Mouse (Mus musculus) lung, adult 2 months (tissue): ENCODE results near the gene Epb41l1. TPM values are rescaled to one million over a fixed set of nuclear protein-coding genes. Genes with fewer than 3 reads are reported as not detected.

Experiments used
- DNase-seq: peaks from one replicate; pipeline ENCODE4 v3.0.0; 2022
- H3K4me1 ChIP-seq: fragments of 200-500 bp; 2 replicates; pipeline ENCODE4 v1.6.1; 2011; ENCODE audit warnings: low read length; ENCODE audit not compliant: control insufficient read depth, insufficient read depth
- H3K4me3 ChIP-seq: fragments of 200-500 bp; replicated peaks from 2 replicates; pipeline ENCODE3; 2011; ENCODE audit warnings: low read depth, mild to moderate bottlenecking, control low read depth, low read length; ENCODE audit errors: extremely low read depth
- CTCF ChIP-seq: fragments of 200-500 bp; IDR thresholded peaks from 2 replicates; pipeline ENCODE4 v1.5.1; 2011; ENCODE audit warnings: mild to moderate bottlenecking, low read length, control low read depth; ENCODE audit not compliant: insufficient read depth
- POLR2A ChIP-seq: fragments of 200-500 bp; IDR thresholded peaks from 2 replicates; pipeline ENCODE4 v1.6.1; 2011; ENCODE audit warnings: low read depth, mild to moderate bottlenecking, control low read depth, low read length, borderline replicate concordance; ENCODE audit errors: extremely low read depth
- WGBS: fragments of 180-500 bp; shearing (Covaris S2); methylation state at CpG from one replicate; pipeline ENCODE4 v1.1.7; 2018; 5-methylcytosine and 5-hydroxymethylcytosine counted together
- polyA plus RNA-seq: library from polyadenylated mRNA; depleted of rRNA; stranded (reverse); fragments of >200 nt; gene quantifications from 2 replicates; pipeline ENCODE4 v1.2.3, GENCODE M21; 2012

Gene Epb41l1
- polyA plus RNA-seq, 1 experiment = 25.1 TPM

DNA sequence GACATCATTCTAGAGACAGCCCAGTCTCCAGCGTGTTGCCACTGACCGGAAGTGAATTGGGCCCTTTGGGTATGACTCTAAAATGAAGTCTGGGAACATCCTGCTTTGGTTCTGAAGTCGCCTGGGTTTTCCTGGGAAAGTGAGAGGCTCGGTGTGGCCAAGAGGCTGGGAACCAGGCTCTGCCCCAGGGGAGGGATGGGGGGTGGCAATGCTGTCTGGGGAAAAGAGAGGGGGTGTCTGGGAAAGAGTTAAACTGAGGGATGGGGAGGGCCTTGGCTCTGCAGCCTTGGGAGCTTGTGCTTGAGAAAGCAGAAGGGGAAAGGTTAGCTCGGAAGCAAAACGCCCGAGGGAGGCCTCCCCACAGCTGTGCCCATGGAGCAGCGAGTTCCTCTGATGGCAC lies 53.0 kb downstream of the Epb41l1 start:
- WGBS = 61% methylated on average over 8 of the region's 8 CpGs
- TF ChIP-seq CTCF = no peak
- Histone ChIP-seq H3K4me3 (no peak overlapping the region), H3K4me1 (peaks cover 2% of the 10 kb centered on the region; the same call in 1 of the 2 replicates)
- DNase-seq = no peak

DNA sequence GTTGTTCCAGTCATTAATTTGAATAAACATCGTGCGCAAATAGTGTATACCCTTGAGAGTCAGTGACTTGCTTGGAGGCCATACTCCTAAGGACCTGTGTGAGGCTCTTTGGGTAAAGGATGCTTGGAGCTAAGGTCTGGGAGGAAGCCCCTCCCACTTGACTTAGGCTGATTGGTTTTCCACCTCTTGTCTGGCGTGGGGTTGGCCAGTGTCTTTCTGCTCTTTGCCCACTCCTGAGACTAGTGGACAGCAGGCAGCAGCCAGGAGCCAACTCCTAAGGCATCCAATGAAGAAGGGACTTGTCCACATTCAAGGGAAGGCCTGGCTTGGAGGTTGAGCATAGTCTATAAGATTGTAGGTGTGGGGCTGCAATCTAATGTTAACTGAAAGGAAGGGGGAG lies 53.4 kb downstream of the Epb41l1 start:
- peaks cover 2% of the 10 kb centered on the region; the same call in 1 of the 2 replicates for H3K4me1 ChIP-seq
- no peak overlapping the region for H3K4me3 ChIP-seq
- no peak for DNase-seq
- WGBS = 51% methylated on average over 3 of the region's 3 CpGs
- TF ChIP-seq POLR2A (no peak), CTCF (no peak)

DNA sequence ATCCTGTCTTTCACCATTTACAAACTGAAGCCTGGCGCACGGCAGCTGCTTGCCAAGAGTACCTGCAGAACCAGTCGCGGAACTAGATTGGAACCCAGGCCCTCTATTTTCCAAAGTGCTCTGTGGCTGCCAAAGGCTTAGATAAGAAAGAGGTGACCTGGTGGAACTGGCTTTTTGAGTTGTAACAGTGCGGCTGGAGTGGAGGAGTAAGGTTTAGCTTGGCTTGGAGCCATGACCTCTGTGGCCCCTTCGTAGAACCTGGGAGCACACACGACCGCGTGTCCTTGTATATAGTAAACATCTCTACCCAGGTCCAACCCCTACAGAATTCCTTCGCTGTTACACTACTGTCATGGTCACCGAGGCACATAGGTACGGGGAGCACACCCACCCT lies 54.2 kb downstream of the Epb41l1 start:
- Histone ChIP-seq H3K4me3 (peak overlapping the region; percentile 60), H3K4me1 (peaks cover 2% of the 10 kb centered on the region; the same call in 1 of the 2 replicates)
- no peak for TF ChIP-seq POLR2A
- TF ChIP-seq CTCF = no peak
- WGBS = 24% methylated on average over 12 of the region's 12 CpGs
- DNase-seq = no peak

DNA sequence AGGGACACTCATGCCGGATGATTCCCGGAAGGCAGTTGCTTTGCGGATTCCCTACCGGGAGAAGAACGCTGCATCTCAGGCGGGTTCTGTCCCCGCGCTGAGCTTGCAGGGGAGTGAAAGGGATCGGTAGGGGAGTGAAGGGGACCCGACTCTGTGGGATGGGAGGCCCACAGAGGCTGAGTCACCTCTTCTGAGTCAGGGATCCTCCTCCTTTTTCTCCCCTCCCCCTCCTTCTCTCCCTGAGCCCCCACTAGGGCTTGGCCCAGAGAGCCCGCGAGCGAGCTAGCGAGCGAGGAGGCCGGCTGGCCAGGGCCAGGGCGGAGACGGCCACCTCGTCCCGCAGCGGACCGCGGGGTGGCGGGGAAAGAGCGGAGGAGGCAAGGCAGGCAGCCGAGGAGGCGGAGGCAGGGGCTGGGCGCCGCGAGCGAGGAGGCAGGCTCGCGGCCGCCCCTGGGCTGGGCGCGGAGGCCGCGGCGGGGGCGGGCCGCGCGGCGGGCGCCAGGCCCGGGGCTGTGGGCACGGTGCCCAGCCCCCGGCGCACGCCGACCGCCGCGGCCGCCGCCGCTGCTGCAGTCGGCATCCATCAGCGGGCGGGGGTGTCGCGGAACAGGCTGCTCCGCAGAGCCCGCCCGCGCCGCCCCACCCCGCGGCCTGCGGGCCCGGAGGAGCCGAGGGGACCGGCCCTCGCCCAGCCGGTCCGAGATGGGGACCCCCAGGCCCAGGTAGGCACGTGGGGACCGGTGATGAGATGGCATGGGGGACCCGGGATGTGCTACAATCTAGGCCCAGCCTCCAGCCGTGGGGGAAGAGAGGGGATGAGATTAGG lies 54.8 kb downstream of the Epb41l1 start:
- TF ChIP-seq CTCF (no peak), POLR2A (no peak)
- H3K4me1 ChIP-seq = peaks cover 2% of the 10 kb centered on the region; the same call in 1 of the 2 replicates
- WGBS = 4% methylated on average over 71 of the region's 80 CpGs
- H3K4me3 ChIP-seq = peak overlapping the region; percentile 60
- DNase-seq = peak; percentile 70

DNA sequence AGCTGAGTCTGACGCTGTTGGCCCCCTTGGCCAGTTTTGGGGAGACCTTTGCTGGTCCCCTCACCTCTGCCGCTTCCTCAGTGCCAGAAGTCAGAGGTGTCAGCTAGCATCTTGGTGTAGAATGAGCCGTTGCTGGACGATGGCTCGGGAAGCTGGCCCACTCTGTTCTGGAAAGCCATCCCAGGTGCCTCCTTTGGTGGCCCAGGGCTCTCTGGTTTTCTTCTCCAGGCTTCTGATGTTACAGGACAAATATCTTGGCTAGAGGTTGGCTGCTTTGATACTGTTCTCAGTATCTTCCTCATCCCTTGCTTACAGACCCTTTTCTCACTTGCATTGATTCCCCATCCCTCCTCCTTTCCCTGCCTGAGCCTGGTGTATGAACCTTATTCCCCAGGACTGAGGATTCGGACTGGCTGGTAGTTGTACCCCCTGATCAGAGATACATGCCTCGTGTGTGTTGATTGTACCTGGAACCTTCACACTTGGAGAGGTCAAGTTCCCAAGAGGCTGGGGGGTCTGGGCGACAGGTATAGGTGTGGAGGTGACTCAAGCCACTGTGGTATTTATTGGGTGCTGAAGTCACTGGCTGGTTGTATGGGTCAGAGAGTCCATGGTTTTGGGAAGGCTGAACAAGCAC lies 55.5 kb downstream of the Epb41l1 start:
- no peak for DNase-seq
- TF ChIP-seq POLR2A (no peak), CTCF (no peak)
- Histone ChIP-seq H3K4me3 (peak overlapping the region; percentile 58), H3K4me1 (peaks cover 2% of the 10 kb centered on the region; the same call in 1 of the 2 replicates)
- WGBS = 37% methylated on average over 8 of the region's 8 CpGs

DNA sequence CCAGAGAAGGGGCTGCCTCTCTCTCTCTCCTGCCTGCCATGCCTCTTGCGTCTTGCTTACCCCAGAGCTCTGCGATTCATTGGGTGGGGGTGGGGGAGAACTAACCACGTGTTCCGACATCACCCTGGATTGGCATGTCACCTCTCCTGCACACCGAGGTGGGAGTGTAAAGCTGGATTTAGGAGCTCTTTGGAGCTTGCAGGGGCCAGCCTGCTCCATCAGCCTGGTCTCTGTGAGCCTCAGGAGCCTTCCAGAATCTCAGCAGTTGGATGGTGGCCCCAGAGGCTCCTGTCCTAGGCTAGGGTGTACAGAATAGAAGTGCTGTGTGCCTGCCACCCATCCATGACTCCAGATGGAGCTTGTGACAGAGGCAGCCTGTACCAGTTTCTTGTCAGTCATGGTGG lies 56.0 kb downstream of the Epb41l1 start:
- peaks cover 2% of the 10 kb centered on the region; the same call in 1 of the 2 replicates for H3K4me1 ChIP-seq
- no peak for DNase-seq
- TF ChIP-seq CTCF (no peak), POLR2A (no peak)
- H3K4me3 ChIP-seq = no peak overlapping the region
- WGBS = 41% methylated on average over 5 of the region's 5 CpGs

DNA sequence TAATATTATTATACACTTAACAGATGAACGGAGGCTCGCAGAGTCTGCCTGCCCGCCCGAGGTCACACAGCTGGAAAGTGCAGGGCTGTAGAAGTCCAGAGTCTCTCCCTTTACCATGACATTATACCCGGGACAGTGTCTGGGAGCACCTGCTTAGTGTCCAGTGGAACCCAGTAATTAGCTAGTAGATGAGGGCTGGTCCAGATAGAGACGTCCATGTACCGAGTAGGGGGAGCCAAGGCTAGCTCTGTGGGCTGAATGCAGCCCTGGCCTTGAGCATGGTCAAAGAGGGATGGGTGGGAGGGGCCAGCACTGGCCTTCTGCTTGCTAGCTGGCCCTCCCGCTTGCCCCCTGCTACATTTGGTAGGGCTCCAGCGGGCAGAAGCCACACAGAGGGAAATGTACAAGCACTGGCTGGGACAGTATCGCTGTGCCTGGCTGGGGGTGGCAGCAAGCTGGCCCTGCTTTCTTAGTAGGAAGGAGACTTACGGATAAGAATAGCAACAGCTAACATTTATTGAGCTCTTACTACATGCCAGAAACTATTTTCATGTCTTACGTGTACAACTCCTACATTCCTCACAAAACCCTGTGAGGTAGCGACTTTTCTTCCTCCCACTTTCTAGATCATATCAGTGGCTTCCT lies 57.5 kb downstream of the Epb41l1 start:
- WGBS = 68% methylated on average over 13 of the region's 13 CpGs
- no peak for DNase-seq
- peaks cover 2% of the 10 kb centered on the region; the same call in 1 of the 2 replicates for H3K4me1 ChIP-seq
- no peak overlapping the region for H3K4me3 ChIP-seq
- no peak for TF ChIP-seq CTCF
- TF ChIP-seq POLR2A = no peak

DNA sequence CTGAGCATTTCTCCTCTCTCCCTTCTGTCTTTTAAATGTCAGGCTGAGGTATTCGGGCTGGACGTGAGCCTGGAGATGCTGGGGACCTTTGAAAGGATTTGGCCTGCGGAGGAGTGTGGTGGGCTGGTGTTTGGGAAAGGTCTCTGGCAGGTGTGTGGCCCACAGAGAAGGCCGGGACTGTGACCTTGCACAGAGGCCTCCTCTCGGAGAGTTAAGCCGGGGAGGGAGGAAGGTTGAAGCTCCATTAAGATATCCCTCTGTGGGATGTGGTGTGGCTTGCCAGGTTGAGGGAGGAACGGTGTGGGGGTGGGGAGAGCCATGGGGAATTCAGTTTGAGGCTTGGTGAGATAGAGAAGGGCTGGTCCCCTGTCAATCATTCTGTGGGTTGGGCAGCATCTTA lies 59.1 kb downstream of the Epb41l1 start:
- no peak for DNase-seq
- H3K4me1 ChIP-seq = peaks cover 2% of the 10 kb centered on the region; the same call in 1 of the 2 replicates
- no peak overlapping the region for H3K4me3 ChIP-seq
- WGBS = 72% methylated on average over 7 of the region's 7 CpGs
- no peak for TF ChIP-seq CTCF
- no peak for TF ChIP-seq POLR2A

DNA sequence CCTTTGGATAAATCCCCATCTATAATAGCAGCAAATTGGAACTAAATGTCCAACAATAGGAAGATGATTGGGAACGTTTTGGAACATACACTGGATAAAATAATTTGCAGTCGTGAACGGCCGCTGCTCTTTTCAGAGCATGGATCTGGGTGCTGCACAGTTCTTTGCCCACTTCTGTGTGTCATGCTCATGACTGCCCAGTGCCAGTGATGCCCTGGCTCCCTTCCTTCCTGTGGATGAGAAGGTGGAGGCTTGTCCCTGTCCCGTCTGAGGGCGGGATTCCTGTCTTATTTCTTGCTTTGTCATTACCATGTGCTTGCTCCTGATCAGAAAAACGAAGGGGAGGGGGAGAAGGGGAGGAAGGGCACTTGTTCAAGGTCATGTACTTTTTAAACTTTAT lies 59.6 kb downstream of the Epb41l1 start:
- no peak for DNase-seq
- no peak overlapping the region for H3K4me3 ChIP-seq
- TF ChIP-seq POLR2A (no peak), CTCF (no peak)
- WGBS = 77% methylated on average over 7 of the region's 7 CpGs
- peaks cover 2% of the 10 kb centered on the region; the same call in 1 of the 2 replicates for H3K4me1 ChIP-seq
